Mouse (Mus musculus) heart, embryonic 14.5 days (tissue): ENCODE measurements around the gene Trdn. TPM values are rescaled to one million over a fixed set of nuclear protein-coding genes. Genes with fewer than 3 reads are reported as not detected.

ENCODE experiments used
- ATAC-seq: fragments of 200-750 bp; cut with Nextera tagmentation; 2 replicates; pipeline ENCODE4 v1.8.0; 2017; ENCODE audit warnings: low read depth, moderate TSS enrichment; ENCODE audit not compliant: insufficient number of reproducible peaks, insufficient read depth, low FRiP score
- H3K27ac ChIP-seq, 2 experiments: fragments of 200-500 bp in 1 of 2; fragments of 300-500 bp in 1 of 2; sonication (generic) in 1 of 2; replicated peaks in 1 of 2; 2 replicates each; pipeline ENCODE4 v1.5.1; 2012 to 2014; ENCODE audit warnings: low read depth in 2 of 2, low read length in 2 of 2, control low read depth in 1 of 2, mild to moderate bottlenecking in 1 of 2, mixed read lengths in 1 of 2; ENCODE audit not compliant: control insufficient read depth in 1 of 2, insufficient read depth in 1 of 2
- H3K27me3 ChIP-seq: fragments of 300-500 bp; sonication (generic); 2 replicates; pipeline ENCODE4 v1.6.1; 2014; ENCODE audit warnings: mild to moderate bottlenecking, low read length, control low read depth; ENCODE audit not compliant: control insufficient read depth, insufficient read depth
- H3K36me3 ChIP-seq: fragments of 300-500 bp; sonication (generic); 2 replicates; pipeline ENCODE4 v1.6.1; 2014; ENCODE audit warnings: mild to moderate bottlenecking, control low read depth, low read length, mixed read lengths; ENCODE audit not compliant: control insufficient read depth, insufficient read depth
- H3K4me1 ChIP-seq, 2 experiments: fragments of 200-500 bp in 1 of 2; fragments of 300-500 bp in 1 of 2; sonication (generic) in 1 of 2; 2 replicates each; pipeline ENCODE4 v1.6.1; 2012 to 2014; ENCODE audit warnings: low read length in 2 of 2, control low read depth in 1 of 2, mixed read lengths in 1 of 2; ENCODE audit not compliant: control insufficient read depth in 2 of 2, insufficient read depth in 2 of 2
- H3K4me2 ChIP-seq: fragments of 300-500 bp; sonication (generic); 2 replicates; pipeline ENCODE4 v1.6.1; 2014; ENCODE audit warnings: mild to moderate bottlenecking, low read length
- H3K4me3 ChIP-seq, 2 experiments: fragments of 200-500 bp in 1 of 2; fragments of 300-500 bp in 1 of 2; sonication (generic) in 1 of 2; 2 replicates each; pipeline ENCODE4 v1.5.1; 2012 to 2014; ENCODE audit warnings: low read length in 2 of 2, mild to moderate bottlenecking in 2 of 2, control low read depth in 1 of 2, low read depth in 1 of 2, moderate library complexity in 1 of 2; ENCODE audit not compliant: control insufficient read depth in 1 of 2, insufficient read depth in 1 of 2
- H3K9ac ChIP-seq: fragments of 300-500 bp; sonication (generic); 2 replicates; pipeline ENCODE4 v1.6.1; 2014; ENCODE audit warnings: mild to moderate bottlenecking, low read length
- H3K9me3 ChIP-seq: fragments of 300-500 bp; sonication (generic); 2 replicates; pipeline ENCODE4 v1.6.1; 2016; ENCODE audit warnings: low read length, control low read depth; ENCODE audit not compliant: control insufficient read depth
- WGBS: fragments of 180-500 bp; shearing (Covaris S2); extraction: QIAGEN DNeasy Blood & Tissue Kit; methylation state at CpG from one replicate; pipeline ENCODE4 v1.1.7; 2014; 5-methylcytosine and 5-hydroxymethylcytosine counted together
- polyA plus RNA-seq: library from polyadenylated mRNA; unstranded; fragments of >200 nt; fragmentation: Nextera tagmentation; extraction: Ambion mirVana; gene quantifications from 2 replicates; pipeline ENCODE4 v1.2.1, GENCODE M21; 2014

Trdn gene
- 304 and 306 TPM in 2 replicates for polyA plus RNA-seq

DNA sequence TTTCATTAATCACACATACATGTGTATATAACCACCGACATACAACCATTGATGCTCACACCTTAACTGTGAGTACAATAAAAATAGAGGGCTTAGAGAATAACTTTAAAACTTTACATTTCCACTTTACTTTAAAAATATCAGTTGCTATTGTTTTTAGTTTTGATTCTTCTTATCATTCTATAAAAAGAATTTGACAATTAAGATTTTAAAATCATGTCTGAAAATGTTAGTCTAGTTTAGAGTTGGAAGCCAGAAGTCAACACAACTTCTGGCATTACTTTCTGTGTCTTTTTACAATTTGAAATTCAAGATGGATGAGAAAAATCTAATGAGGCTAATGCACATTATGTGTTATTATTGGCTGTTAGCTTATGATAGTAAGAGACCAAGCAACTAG lies at the start of gene Trdn:
Gene Trdn, plus strand, starts transcription at position 301 of the 400 bp plus-strand sequence.
- 89% methylated on average over 1 of the region's 1 CpGs for WGBS

DNA sequence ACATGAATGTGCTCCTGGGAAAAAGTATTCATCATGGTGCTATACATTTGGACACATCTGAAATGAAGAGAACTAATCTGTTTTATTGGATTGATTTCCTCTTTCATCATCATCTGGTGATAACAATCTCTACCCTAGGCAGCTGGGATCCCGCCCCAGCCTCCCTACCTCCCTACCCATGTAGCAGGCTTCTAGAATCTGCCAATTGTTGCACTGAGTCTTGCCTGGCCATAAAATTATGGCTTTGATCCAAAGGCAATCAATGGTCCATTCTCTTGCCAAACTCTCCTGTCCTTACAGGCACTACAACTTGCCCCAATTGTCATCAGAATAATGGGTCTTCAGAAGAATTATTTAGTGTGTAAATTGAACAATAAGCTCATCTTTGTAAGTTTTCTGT lies 19.6 kb upstream of the Trdn start:
- H3K4me2 ChIP-seq, result no peak overlapping the region
- H3K36me3 ChIP-seq, result no peaks in the 10 kb centered on the region
- no peak overlapping the region for H3K4me3 ChIP-seq
- ATAC-seq, result no peak
- H3K4me1 ChIP-seq, result no peaks in the 10 kb centered on the region
- 77% methylated on average over 1 of the region's 1 CpGs for WGBS
- H3K27ac ChIP-seq, result no peak overlapping the region
- H3K27me3 ChIP-seq, result no peaks in the 10 kb centered on the region
- H3K9ac ChIP-seq, result no peak overlapping the region
- H3K9me3 ChIP-seq, result no peaks in the 10 kb centered on the region

More for the DNA sequence above, at the start of gene Trdn:
- no peak for ATAC-seq
- Histone ChIP-seq H3K27ac (no peak within 1 kb of the TSS), H3K4me1 (0 out of 4 replicates have a peak, but pooled peaks cover 0 to 7% of the 10 kb centered on the region in 2 experiments), H3K4me2 (no peak within 1 kb of the TSS), H3K27me3 (no peaks in the 10 kb centered on the region), H3K36me3 (no peaks in the 10 kb centered on the region), H3K9me3 (no peaks in the 10 kb centered on the region), H3K9ac (no peak within 1 kb of the TSS), H3K4me3 (no peak within 1 kb of the TSS)

DNA sequence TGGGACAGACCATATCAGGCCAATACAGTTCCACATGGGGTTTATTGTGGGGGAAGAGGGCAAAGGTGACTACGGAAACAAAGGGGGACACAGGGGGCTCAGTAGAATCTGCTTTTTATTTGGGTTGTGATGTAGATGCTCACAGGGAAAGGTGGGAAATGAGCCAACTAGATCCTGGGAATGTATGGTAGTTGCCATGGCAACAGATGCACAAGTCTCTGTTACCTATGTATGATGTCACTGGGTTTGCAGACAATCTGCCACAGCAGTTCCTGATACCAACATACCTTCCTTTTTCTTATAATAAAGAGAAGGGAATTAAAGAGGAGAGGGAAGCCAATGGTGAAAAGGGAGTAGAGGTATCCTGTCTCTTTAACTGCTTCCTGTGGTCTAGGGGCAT lies 14.8 kb upstream of the Trdn start:
- H3K36me3 ChIP-seq, result no peaks in the 10 kb centered on the region
- no peaks in the 10 kb centered on the region for H3K27me3 ChIP-seq
- no peak overlapping the region for H3K9ac ChIP-seq
- no peaks in the 10 kb centered on the region for H3K9me3 ChIP-seq
- no peak for ATAC-seq
- H3K4me3 ChIP-seq, result no peak overlapping the region
- no peak overlapping the region for H3K4me2 ChIP-seq
- WGBS, result 91% methylated on average over 1 of the region's 1 CpGs
- no peaks in the 10 kb centered on the region for H3K4me1 ChIP-seq
- no peak overlapping the region for H3K27ac ChIP-seq

DNA sequence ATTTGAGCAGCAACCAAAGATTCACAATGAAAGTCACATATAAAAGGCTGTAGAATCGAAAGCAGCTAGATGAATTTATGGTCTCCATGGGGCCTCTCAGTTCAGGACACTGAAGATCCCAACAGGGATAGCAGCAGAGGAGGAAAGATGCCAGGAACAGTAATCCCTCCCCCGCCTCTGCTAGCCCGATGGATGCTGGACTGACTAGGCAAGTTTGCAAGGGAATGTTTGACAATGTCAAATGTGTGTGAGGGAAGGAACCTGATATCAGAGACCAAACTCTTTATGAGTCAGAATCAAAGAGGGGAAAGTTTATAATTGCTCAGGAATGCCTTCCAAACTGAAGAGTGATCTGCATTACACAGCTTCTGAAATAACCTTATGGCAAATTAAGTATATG lies 7.2 kb upstream of the Trdn start:
- Histone ChIP-seq H3K36me3 (no peaks in the 10 kb centered on the region), H3K9ac (no peak overlapping the region), H3K4me2 (no peak overlapping the region), H3K27me3 (no peaks in the 10 kb centered on the region), H3K4me3 (no peak overlapping the region), H3K4me1 (peaks cover 0 to 2% of the 10 kb centered on the region in 2 experiments; a peak in 1 of 4 replicates), H3K27ac (no peak overlapping the region), H3K9me3 (no peaks in the 10 kb centered on the region)
- WGBS, result 46% methylated on average over 3 of the region's 3 CpGs
- no peak for ATAC-seq

DNA sequence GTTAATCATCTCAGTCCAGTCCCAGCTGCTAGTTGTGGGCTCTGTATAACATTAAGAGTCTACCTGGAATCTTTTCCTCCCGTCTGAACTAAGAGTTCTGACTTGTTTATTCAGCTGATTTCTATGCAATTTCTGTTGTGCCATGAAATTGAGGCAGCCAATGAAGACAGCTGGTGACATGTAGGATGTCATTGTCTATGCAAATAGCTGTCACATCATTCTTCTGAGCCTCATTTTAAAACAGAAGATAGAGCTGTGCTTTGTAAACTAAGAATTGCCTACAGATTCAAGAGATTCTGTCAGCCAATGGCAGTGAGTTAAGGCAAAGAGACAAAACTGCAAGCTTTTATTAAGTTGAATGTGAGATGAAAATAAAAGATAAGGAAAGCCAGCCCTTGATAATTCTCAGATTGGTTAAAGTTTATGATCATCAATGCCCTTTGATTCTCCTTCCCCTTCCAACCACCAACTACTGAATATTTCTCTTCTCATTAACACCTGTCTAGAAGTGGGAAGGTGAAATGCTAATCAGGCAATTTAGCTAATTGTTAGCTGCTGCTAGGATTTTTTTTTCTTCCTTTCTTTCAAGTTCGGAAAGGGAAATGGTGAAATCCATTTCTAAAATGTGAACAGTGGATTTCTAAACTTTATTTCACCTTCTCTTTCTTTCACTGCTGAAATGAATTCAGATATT lies 1.9 kb downstream of the Trdn start:
- H3K4me1 ChIP-seq, result 0 out of 4 replicates have a peak, but pooled peaks cover 0 to 7% of the 10 kb centered on the region in 2 experiments
- no peak overlapping the region for H3K4me3 ChIP-seq
- WGBS, result 66% methylated on average over 2 of the region's 2 CpGs
- no peaks in the 10 kb centered on the region for H3K9me3 ChIP-seq
- peak overlapping the region; percentile 66 for H3K4me2 ChIP-seq
- no peak overlapping the region for H3K9ac ChIP-seq
- no peaks in the 10 kb centered on the region for H3K27me3 ChIP-seq
- no peak for ATAC-seq
- H3K36me3 ChIP-seq, result no peaks in the 10 kb centered on the region
- H3K27ac ChIP-seq, result peak overlapping the region in 1 of 2 experiments; percentile 44; a peak in 3 of 4 replicates

DNA sequence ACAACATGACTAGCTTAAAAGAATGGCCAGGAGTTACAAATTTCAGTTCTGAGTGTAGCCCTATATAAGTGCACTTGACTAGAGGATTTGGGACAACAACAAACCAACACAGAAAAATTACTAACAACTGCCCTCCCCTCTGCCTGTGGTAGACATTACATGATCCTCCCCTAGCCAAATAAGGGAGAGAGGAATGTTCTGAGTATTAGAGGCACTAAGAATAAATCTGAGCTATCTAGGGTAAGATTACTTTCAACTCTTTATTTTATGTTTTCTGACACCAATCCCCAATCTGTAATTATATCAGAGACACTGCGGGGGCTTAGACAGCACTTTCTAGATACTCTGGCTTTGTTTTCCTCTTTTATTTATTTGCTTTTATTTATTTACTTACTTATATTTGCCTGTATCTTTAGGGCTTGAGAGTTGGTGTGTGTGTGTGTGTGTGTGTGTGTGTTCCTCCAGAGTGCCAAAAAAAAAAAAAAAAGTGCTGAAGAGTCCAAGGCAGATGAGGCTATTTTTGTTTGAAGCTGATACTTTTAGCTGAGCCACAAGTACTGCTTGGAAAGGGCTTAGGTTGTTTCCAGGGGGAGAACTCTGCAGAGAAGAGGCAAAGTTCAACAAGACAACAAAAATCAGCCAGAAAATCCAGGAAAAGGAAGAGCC lies 2.7 kb downstream of the Trdn start:
- ATAC-seq, result peak; percentile 69
- Histone ChIP-seq H3K27ac (peak overlapping the region; percentile 96 to 97), H3K4me2 (peak overlapping the region; percentile 66), H3K4me3 (peak overlapping the region; percentile 46 to 56), H3K27me3 (no peaks in the 10 kb centered on the region), H3K36me3 (no peaks in the 10 kb centered on the region), H3K9ac (peak overlapping the region; percentile 85), H3K9me3 (no peaks in the 10 kb centered on the region), H3K4me1 (peaks cover 0 to 11% of the 10 kb centered on the region in 2 experiments; a peak in 1 of 4 replicates)
- WGBS, result 41% methylated on average over 1 of the region's 1 CpGs

DNA sequence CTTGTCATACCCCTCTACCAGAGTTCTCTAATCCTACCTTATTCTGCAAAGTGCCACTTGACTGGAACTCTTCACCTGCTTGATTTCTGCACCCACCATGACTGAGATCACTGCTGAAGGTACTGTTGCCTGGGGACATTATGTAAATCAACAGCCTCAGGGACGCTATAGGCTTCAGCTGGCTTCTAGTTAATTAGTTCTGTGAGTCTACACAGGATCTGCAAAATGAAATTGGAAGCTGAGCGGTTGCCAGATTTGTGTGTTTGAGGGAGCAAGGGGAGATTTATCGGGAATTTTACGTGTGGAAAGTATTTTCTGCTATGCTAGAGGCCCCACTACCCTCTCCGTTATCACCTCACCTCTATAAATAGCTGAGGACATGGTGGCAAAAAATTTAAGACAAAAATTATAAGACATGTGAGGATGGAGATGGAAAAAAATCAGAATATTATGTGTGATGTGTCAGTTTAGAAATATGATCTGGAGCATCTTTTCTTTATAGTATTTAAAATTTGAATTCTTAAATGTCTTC lies 3.3 kb downstream of the Trdn start:
- H3K4me2 ChIP-seq, result peak overlapping the region; percentile 66
- H3K9me3 ChIP-seq, result no peaks in the 10 kb centered on the region
- peak overlapping the region; percentile 96 to 97 for H3K27ac ChIP-seq
- H3K4me1 ChIP-seq, result peaks cover 0 to 17% of the 10 kb centered on the region in 2 experiments; a peak in 1 of 4 replicates
- no peaks in the 10 kb centered on the region for H3K27me3 ChIP-seq
- H3K9ac ChIP-seq, result peak overlapping the region; percentile 85
- no peaks in the 10 kb centered on the region for H3K36me3 ChIP-seq
- ATAC-seq, result peak; percentile 59; the same call in 1 of the 2 replicates
- H3K4me3 ChIP-seq, result peak overlapping the region; percentile 46 to 56
- WGBS, result 18% methylated on average over 5 of the region's 5 CpGs
